Mouse (Mus musculus) lung, embryonic 16.5 days (tissue): Measurements from ENCODE around the gene Cdh23. TPM values are rescaled to one million over a fixed set of nuclear protein-coding genes. Genes with fewer than 3 reads are reported as not detected.

ENCODE experiments used
- ATAC-seq: fragments of 200-750 bp; cut with Nextera tagmentation; 2 replicates; pipeline ENCODE4 v1.8.0; 2017; ENCODE audit warnings: low read depth, mild to moderate bottlenecking, moderate library complexity
- H3K27ac ChIP-seq: fragments of 300-500 bp; sonication (generic); 2 replicates; pipeline ENCODE4 v1.5.1; 2014; ENCODE audit warnings: mild to moderate bottlenecking, control low read depth, low read length
- H3K27me3 ChIP-seq: fragments of 300-500 bp; sonication (generic); 2 replicates; pipeline ENCODE4 v1.6.1; 2014; ENCODE audit warnings: low read depth, low read length, mixed read lengths; ENCODE audit not compliant: control insufficient read depth, insufficient read depth
- H3K36me3 ChIP-seq: fragments of 300-500 bp; sonication (generic); 2 replicates; pipeline ENCODE4 v1.6.1; 2014; ENCODE audit warnings: low read length; ENCODE audit not compliant: control insufficient read depth, insufficient read depth
- H3K4me1 ChIP-seq: fragments of 300-500 bp; sonication (generic); replicated peaks from 2 replicates; pipeline ENCODE4 v1.6.1; 2014; ENCODE audit warnings: low read length, mixed read lengths; ENCODE audit not compliant: control insufficient read depth, insufficient read depth
- H3K4me2 ChIP-seq: fragments of 300-500 bp; sonication (generic); 2 replicates; pipeline ENCODE4 v1.6.1; 2014; ENCODE audit warnings: low read depth, low read length, control low read depth
- H3K4me3 ChIP-seq: fragments of 300-500 bp; sonication (generic); 2 replicates; pipeline ENCODE4 v1.5.1; 2014; ENCODE audit warnings: mild to moderate bottlenecking, low read length, control low read depth
- H3K9ac ChIP-seq: fragments of 300-500 bp; sonication (generic); 2 replicates; pipeline ENCODE4 v1.6.1; 2014; ENCODE audit warnings: low read length, control low read depth
- H3K9me3 ChIP-seq: fragments of 300-500 bp; sonication (generic); 2 replicates; pipeline ENCODE4 v1.6.1; 2016; ENCODE audit warnings: low read length; ENCODE audit not compliant: control insufficient read depth
- WGBS: fragments of 180-500 bp; shearing (Covaris S2); extraction: QIAGEN DNeasy Blood & Tissue Kit; methylation state at CpG from one replicate; pipeline ENCODE4 v1.1.7; 2014; 5-methylcytosine and 5-hydroxymethylcytosine counted together
- polyA plus RNA-seq: library from polyadenylated mRNA; unstranded; fragments of >200 nt; fragmentation: Nextera tagmentation; extraction: Ambion mirVana; gene quantifications from 2 replicates; pipeline ENCODE4 v1.2.1, GENCODE M21; 2015

The Cdh23 gene
- polyA plus RNA-seq, 1 experiment from 2014 or later = 0.34 TPM

GRCm38 (mm10) chr10:60691671-60692390 is 4.5 kb downstream of the Cdh23 start:
- Histone ChIP-seq H3K9me3 (no peaks in the 10 kb centered on the region), H3K36me3 (no peaks in the 10 kb centered on the region), H3K4me2 (no peak overlapping the region), H3K27me3 (peaks cover 27% of the 10 kb centered on the region), H3K27ac (no peak overlapping the region), H3K4me3 (no peak overlapping the region), H3K4me1 (peaks cover 1% of the 10 kb centered on the region), H3K9ac (no peak overlapping the region)
- no peak for ATAC-seq
- WGBS = 65% methylated on average over 20 of the region's 20 CpGs

- WGBS = 26% methylated on average over 6 of the region's 6 CpGs
- ATAC-seq = 0 out of 2 replicates have a peak, but pooled peaks have one; percentile 11
- H3K9me3 ChIP-seq = no peaks in the 10 kb centered on the region
- H3K4me3 ChIP-seq = no peak overlapping the region
- H3K4me2 ChIP-seq = no peak overlapping the region
- no peak overlapping the region for H3K9ac ChIP-seq
- H3K27me3 ChIP-seq = peaks cover 35% of the 10 kb centered on the region
- peaks cover 8% of the 10 kb centered on the region for H3K4me1 ChIP-seq
- H3K36me3 ChIP-seq = no peaks in the 10 kb centered on the region
- H3K27ac ChIP-seq = no peak overlapping the region
Observed at GRCm38 (mm10) chr10:60690960-60691359, 5.3 kb downstream of the Cdh23 start.

DNA sequence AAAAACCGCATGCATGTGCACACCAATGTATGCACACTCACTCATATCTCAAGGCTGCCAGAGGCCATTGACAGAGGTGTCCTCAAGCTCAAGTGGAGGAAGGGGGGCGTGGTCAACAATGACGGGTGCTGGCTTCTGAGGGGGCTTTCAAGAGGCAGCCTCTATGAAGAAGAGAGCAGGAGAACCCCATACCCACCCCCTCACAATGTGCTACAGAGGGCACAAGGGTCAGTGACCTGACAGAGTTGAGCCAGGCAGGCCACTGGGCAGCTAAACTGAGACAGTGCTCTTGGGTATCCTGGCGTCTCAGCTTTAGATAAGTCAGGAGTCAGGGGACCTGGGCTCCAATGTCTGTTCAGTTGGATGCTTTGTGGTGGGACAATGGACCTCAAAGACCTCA is 6.9 kb downstream of the Cdh23 start:
- H3K9ac ChIP-seq = no peak overlapping the region
- H3K27ac ChIP-seq = no peak overlapping the region
- 57% methylated on average over 4 of the region's 4 CpGs for WGBS
- peaks cover 51% of the 10 kb centered on the region for H3K27me3 ChIP-seq
- H3K4me2 ChIP-seq = no peak overlapping the region
- H3K4me3 ChIP-seq = no peak overlapping the region
- H3K36me3 ChIP-seq = no peaks in the 10 kb centered on the region
- ATAC-seq = no peak
- H3K4me1 ChIP-seq = peaks cover 8% of the 10 kb centered on the region
- H3K9me3 ChIP-seq = no peaks in the 10 kb centered on the region

DNA sequence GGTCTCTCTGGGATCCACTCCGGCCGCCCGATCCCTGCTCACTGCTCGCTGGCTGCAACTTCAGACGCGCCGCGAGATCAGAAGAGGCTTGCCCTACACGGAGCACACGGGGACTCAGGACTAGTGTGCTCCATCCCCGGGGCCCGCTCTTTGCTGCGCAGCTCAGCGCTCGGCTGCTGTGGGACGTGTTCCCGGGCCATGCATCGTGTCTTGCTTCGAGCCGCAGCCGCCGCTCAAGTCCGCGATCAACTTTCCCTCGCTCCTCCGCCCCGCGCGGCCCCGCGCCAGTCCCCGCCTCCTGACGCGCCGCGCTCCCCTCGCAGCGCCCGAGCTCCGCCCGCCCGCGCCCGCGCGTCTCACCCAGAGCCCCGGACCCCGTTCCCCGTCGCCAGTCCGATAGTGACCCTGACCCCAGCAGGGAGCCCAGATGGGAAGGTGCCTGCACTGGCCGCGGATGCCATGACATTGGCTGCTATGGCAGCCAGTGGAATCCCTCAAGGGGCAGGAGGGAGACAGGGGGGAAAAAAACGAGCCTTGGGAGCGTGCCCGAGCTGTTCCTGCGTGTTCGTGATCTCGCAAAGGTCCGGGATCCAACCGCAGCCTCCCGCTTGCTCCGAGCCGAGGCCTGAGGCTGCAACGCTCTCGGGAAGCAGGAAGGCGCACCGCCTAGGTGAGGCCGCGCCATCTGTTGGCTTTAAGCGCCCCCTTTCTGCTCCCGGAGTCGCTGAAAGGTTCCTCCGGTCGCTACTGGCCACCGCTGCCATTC is 9.1 kb downstream of the Cdh23 start:
- Histone ChIP-seq H3K27ac (no peak overlapping the region), H3K4me2 (peak overlapping the region; percentile 100), H3K4me1 (peaks cover 8% of the 10 kb centered on the region), H3K36me3 (no peaks in the 10 kb centered on the region), H3K27me3 (peaks cover 60% of the 10 kb centered on the region), H3K4me3 (peak overlapping the region; percentile 69), H3K9ac (peak overlapping the region; percentile 68), H3K9me3 (no peaks in the 10 kb centered on the region)
- peak; percentile 74 for ATAC-seq
- WGBS = under 1% methylated on average over 71 of the region's 76 CpGs

GRCm38 (mm10) chr10:60686641-60686975 is 9.7 kb downstream of the Cdh23 start:
- 1% methylated on average over 37 of the region's 37 CpGs for WGBS
- ATAC-seq = no peak
- Histone ChIP-seq H3K4me3 (peak overlapping the region; percentile 69), H3K9ac (no peak overlapping the region; the same call in 1 of the 2 replicates), H3K4me2 (peak overlapping the region; percentile 100), H3K27ac (no peak overlapping the region), H3K36me3 (no peaks in the 10 kb centered on the region), H3K27me3 (peaks cover 60% of the 10 kb centered on the region), H3K9me3 (no peaks in the 10 kb centered on the region), H3K4me1 (peaks cover 8% of the 10 kb centered on the region)

GRCm38 (mm10) chr10:60685764-60686640 is 10.3 kb downstream of the Cdh23 start:
- H3K9me3 ChIP-seq = no peaks in the 10 kb centered on the region
- 4% methylated on average over 50 of the region's 50 CpGs for WGBS

GRCm38 (mm10) chr10:60678926-60679325 is 17.4 kb downstream of the Cdh23 start:
- WGBS = 78% methylated on average over 3 of the region's 3 CpGs
- no peak overlapping the region for H3K9ac ChIP-seq
- H3K9me3 ChIP-seq = no peaks in the 10 kb centered on the region
- H3K27me3 ChIP-seq = peaks cover 4% of the 10 kb centered on the region; the same call in 1 of the 2 replicates
- no peak overlapping the region for H3K27ac ChIP-seq
- H3K4me3 ChIP-seq = no peak overlapping the region
- no peak overlapping the region for H3K4me2 ChIP-seq
- no peaks in the 10 kb centered on the region for H3K36me3 ChIP-seq
- H3K4me1 ChIP-seq = no peaks in the 10 kb centered on the region
- no peak for ATAC-seq

More at GRCm38 (mm10) chr10:60685764-60686640, 10.3 kb downstream of the Cdh23 start:
- Histone ChIP-seq H3K27me3 (peaks cover 60% of the 10 kb centered on the region), H3K4me2 (peak overlapping the region; percentile 100), H3K9ac (no peak overlapping the region), H3K27ac (no peak overlapping the region), H3K36me3 (no peaks in the 10 kb centered on the region), H3K4me1 (peaks cover 8% of the 10 kb centered on the region), H3K4me3 (peak overlapping the region; percentile 69)
- ATAC-seq = no peak

DNA sequence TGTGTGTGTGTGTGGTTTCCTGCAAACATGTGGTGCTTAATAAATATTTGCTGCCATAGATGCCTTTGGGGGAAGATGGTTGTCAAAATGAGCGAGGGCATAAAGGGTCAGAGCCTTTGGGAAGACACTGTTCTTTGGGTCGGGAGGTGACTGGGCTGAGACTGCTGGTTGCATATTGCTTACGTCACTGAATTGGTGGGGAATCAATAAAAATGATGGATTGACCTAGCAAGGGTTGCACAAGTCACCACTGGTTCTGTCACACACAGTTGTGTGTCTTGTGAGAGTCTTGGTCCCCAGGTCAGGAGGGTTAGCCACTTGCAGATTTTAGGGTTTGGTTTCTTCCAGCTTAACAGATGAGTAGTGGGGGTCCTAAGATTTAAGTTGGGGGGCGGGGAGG is 19.0 kb downstream of the Cdh23 start:
- H3K4me1 ChIP-seq = no peaks in the 10 kb centered on the region
- no peaks in the 10 kb centered on the region for H3K9me3 ChIP-seq
- no peaks in the 10 kb centered on the region for H3K27me3 ChIP-seq
- WGBS = 58% methylated on average over 4 of the region's 4 CpGs
- H3K27ac ChIP-seq = no peak overlapping the region
- no peak overlapping the region for H3K4me3 ChIP-seq
- no peaks in the 10 kb centered on the region for H3K36me3 ChIP-seq
- no peak for ATAC-seq
- no peak overlapping the region for H3K9ac ChIP-seq
- H3K4me2 ChIP-seq = no peak overlapping the region

DNA sequence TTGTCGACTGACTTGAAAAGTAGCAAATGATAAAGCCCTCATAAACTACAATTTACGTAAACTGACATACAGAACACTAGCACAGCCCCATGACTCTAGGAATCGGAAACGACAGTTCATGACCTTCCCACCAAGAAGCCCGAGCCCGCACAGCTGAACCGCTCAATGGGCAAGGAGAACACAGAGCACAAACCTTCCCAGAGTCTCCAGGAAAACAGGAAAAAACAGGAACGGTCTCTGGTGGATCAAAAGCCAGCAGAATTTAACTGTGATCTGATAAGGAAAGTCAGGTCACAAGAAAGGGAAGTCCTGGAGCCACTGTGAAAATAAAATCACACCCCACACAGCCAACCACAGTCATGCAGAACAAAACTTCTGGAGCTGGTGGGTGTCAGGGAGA is 26.1 kb downstream of the Cdh23 start:
- Histone ChIP-seq H3K4me1 (no peaks in the 10 kb centered on the region), H3K4me2 (no peak overlapping the region), H3K36me3 (no peaks in the 10 kb centered on the region), H3K9ac (no peak overlapping the region), H3K9me3 (no peaks in the 10 kb centered on the region), H3K27me3 (no peaks in the 10 kb centered on the region), H3K4me3 (no peak overlapping the region), H3K27ac (no peak overlapping the region)
- ATAC-seq = no peak
- 45% methylated on average over 8 of the region's 8 CpGs for WGBS
